Mouse (Mus musculus) gastrocnemius, postnatal 14 days (tissue): ENCODE data around the gene Lsamp. TPM values are rescaled to one million over a fixed set of nuclear protein-coding genes. Genes with fewer than 3 reads are reported as not detected.

ENCODE experiments used
- DNase-seq: peaks from one replicate; pipeline ENCODE4 v3.0.0; 2021; ENCODE audit warnings: mixed read lengths
- intact Hi-C: fragments of 180-260 bp; cut with DNase I; formaldehyde crosslinking; loops from one replicate; pipeline ENCODE4 v1.15.1; 2025; ENCODE audit warnings: low total_unique reads
- total RNA-seq, 2 experiments: library from RNA; stranded (reverse); gene quantifications; 2 replicates each; pipeline ENCODE4 v1.2.3; 2021

Lsamp gene
- total RNA-seq, 2 experiments from 2014 or later, result 0.58 to 1.6 TPM

GRCm38 (mm10) chr16:41063270-41063857 lies 1079.2 kb downstream of the Lsamp start:
- no peak for DNase-seq

GRCm38 (mm10) chr16:41073470-41073869 lies 1089.3 kb downstream of the Lsamp start:
- intact Hi-C loops, result no loop called here
- DNase-seq, result no peak

More at GRCm38 (mm10) chr16:41063270-41063857, 1079.2 kb downstream of the Lsamp start:
- intact Hi-C loops, result no loop called here

GRCm38 (mm10) chr16:41088648-41089047 lies 1104.5 kb downstream of the Lsamp start:
- no peak for DNase-seq
- intact Hi-C loops, result no loop called here

GRCm38 (mm10) chr16:41090092-41090491 lies 1105.9 kb downstream of the Lsamp start:
- intact Hi-C loops, result no loop called here
- DNase-seq, result no peak

- DNase-seq, result no peak
- intact Hi-C loops, result no loop called here
Observed at GRCm38 (mm10) chr16:41091259-41091658, 1107.1 kb downstream of the Lsamp start.

GRCm38 (mm10) chr16:41102805-41103204 lies 1118.6 kb downstream of the Lsamp start:
- intact Hi-C loops, result no loop called here
- no peak for DNase-seq

- DNase-seq, result no peak
- intact Hi-C loops, result no loop called here
Observed at GRCm38 (mm10) chr16:41124361-41124760, 1140.2 kb downstream of the Lsamp start.

- intact Hi-C loops, result no loop called here
Observed at GRCm38 (mm10) chr16:41125051-41125450, 1140.9 kb downstream of the Lsamp start.

GRCm38 (mm10) chr16:41131053-41131452 lies 1146.9 kb downstream of the Lsamp start:
- DNase-seq, result no peak
- intact Hi-C loops, result loop anchor here (5.0 kb wide), 1 partner anchor 394 kb away; no protein-coding TSS in a partner anchor

More at GRCm38 (mm10) chr16:41125051-41125450, 1140.9 kb downstream of the Lsamp start:
- DNase-seq, result no peak

GRCm38 (mm10) chr16:41172839-41173238 lies 1188.7 kb downstream of the Lsamp start:
- intact Hi-C loops, result no loop called here

GRCm38 (mm10) chr16:41179557-41179956 lies 1195.4 kb downstream of the Lsamp start:
- intact Hi-C loops, result no loop called here
- DNase-seq, result no peak

More at GRCm38 (mm10) chr16:41172839-41173238, 1188.7 kb downstream of the Lsamp start:
- DNase-seq, result no peak

- no peak for DNase-seq
- intact Hi-C loops, result no loop called here
Observed at GRCm38 (mm10) chr16:41180867-41181266, 1196.7 kb downstream of the Lsamp start.

GRCm38 (mm10) chr16:41210055-41210454 lies 1225.9 kb downstream of the Lsamp start:
- no peak for DNase-seq
- intact Hi-C loops, result no loop called here

GRCm38 (mm10) chr16:41235829-41236228 lies 1251.7 kb downstream of the Lsamp start:
- DNase-seq, result no peak

GRCm38 (mm10) chr16:41242841-41243240 lies 1258.7 kb downstream of the Lsamp start:
- no peak for DNase-seq
- intact Hi-C loops, result loop anchor here (10.0 kb wide), 1 partner anchor 778 kb away; no protein-coding TSS in a partner anchor

More at GRCm38 (mm10) chr16:41235829-41236228, 1251.7 kb downstream of the Lsamp start:
- intact Hi-C loops, result no loop called here

- intact Hi-C loops, result loop anchor here (10.0 kb wide), 1 partner anchor 780 kb away; no protein-coding TSS in a partner anchor
- no peak for DNase-seq
Observed at GRCm38 (mm10) chr16:41244711-41245110, 1260.5 kb downstream of the Lsamp start.

GRCm38 (mm10) chr16:41258145-41259035 lies 1274.2 kb downstream of the Lsamp start:
- peak; percentile 16 for DNase-seq

GRCm38 (mm10) chr16:41275999-41276671 lies 1292.0 kb downstream of the Lsamp start:
- intact Hi-C loops, result no loop called here
- no peak for DNase-seq

More at GRCm38 (mm10) chr16:41258145-41259035, 1274.2 kb downstream of the Lsamp start:
- intact Hi-C loops, result loop anchor here (5.0 kb wide), 1 partner anchor 579 kb away; no protein-coding TSS in a partner anchor

GRCm38 (mm10) chr16:41317992-41318391 lies 1333.8 kb downstream of the Lsamp start:
- intact Hi-C loops, result no loop called here
- no peak for DNase-seq

GRCm38 (mm10) chr16:41343431-41343830 lies 1359.3 kb downstream of the Lsamp start:
- intact Hi-C loops, result no loop called here
- no peak for DNase-seq
